ENCODE assay signal across 16 mouse cellular contexts in the genomic region with DNA sequence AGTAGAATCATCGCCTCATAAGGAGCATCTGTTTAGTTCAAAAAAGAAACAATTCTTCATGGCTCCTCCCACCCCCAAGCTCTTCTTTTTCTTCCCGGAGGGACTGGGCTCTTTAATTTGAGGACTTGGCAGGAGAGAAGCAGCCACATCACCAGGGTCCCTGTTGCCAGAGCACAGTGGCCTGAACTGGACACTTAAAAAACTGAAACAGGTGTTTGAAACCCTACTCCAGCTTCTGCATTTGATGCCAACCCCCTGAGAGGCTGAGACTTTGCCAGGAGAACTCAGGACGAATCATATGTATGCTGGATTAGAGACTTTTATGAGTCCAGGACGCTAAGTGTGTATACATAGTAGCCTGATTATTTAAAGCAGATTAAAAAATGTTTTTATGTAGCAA.
DNase-seq lines count a peak whose midpoint lies in the region; ATAC-seq and TF ChIP-seq lines count a peak whose summit lies in the region.
"Had no signal": no experiment of that assay in that cellular context is flagged by ENCODE, and none has a peak within 500 bp of the region (broad histone marks: within the 10 kb centered on the region; RNA-seq: fewer than 3 reads in every experiment).

No protein-coding gene starts in this region.

- no peak overlapping the region for H3ac ChIP-seq in C2C12 (ENCODE audit: control insufficient read depth, insufficient read length, low read depth)

- no peak for ATAC-seq in heart, embryonic 13.5 days (ENCODE audit: extremely low read depth, insufficient number of reproducible peaks, low FRiP score, low TSS enrichment)
- ATAC-seq: activated CD4-positive, CD25-positive, alpha-beta regulatory T cell, adult 4 months; intestine, embryonic 16.5 days; midbrain, embryonic 13.5 days had no signal

- 57% methylated on average over 4 of the region's 4 CpGs for WGBS in heart, embryonic 13.5 days
- 44% methylated on average over 4 of the region's 4 CpGs for WGBS in heart, adult 2 months

- peaks cover 21% of the 10 kb centered on the region for H3K36me3 ChIP-seq in heart, embryonic 13.5 days
- peaks cover 2% of the 10 kb centered on the region for H3K36me3 ChIP-seq in heart, adult 2 months (ENCODE audit: control insufficient read depth, insufficient read depth, low read length)
- H3K36me3 ChIP-seq in C2C12 (ENCODE audit: control insufficient read depth, insufficient read depth), result no peaks in the 10 kb centered on the region

- no peak overlapping the region for H3K4me3 ChIP-seq in heart, embryonic 13.5 days
- no peak overlapping the region for H3K4me3 ChIP-seq in heart, adult 2 months
- H3K4me3 ChIP-seq in C2C12 (ENCODE audit: insufficient read depth, poor library complexity, severe bottlenecking), result no peak overlapping the region
- H3K4me3 ChIP-seq: erythroblast, embryonic 14.5 days; hindbrain, embryonic 13.5 days; left cerebral cortex, adult 2 months; midbrain, embryonic 13.5 days had no signal

- H3K27ac ChIP-seq in heart, embryonic 13.5 days (replicated peaks), result 0 out of 2 replicates have a peak overlapping the region, but pooled peaks have one; percentile 26
- no peak overlapping the region for H3K27ac ChIP-seq in heart, adult 2 months
- H3K27ac ChIP-seq: hindbrain, embryonic 13.5 days; left cerebral cortex, adult 2 months; midbrain, embryonic 13.5 days had no signal

- no peaks in the 10 kb centered on the region for H3K9me3 ChIP-seq in heart, embryonic 13.5 days
- H3K9me3 ChIP-seq: hindbrain, embryonic 13.5 days; midbrain, embryonic 13.5 days had no signal

- intact Hi-C loops in heart, adult 2 months (cut with DNase I), result no loop called here

- H3K79me3 ChIP-seq in C2C12 (ENCODE audit: low read depth), result peaks cover 4% of the 10 kb centered on the region

- no peaks in the 10 kb centered on the region for H3K27me3 ChIP-seq in heart, embryonic 13.5 days (replicated peaks)
- H3K27me3 ChIP-seq in heart, adult 2 months (ENCODE audit: control insufficient read depth, insufficient read depth, low read length), result no peaks in the 10 kb centered on the region
- H3K27me3 ChIP-seq in C2C12 (ENCODE audit: control insufficient read depth, insufficient read depth, insufficient read length), result no peaks in the 10 kb centered on the region
- H3K27me3 ChIP-seq: CH12.LX; hindbrain, embryonic 13.5 days; midbrain, embryonic 13.5 days had no signal

- peaks cover 47% of the 10 kb centered on the region for H3K4me1 ChIP-seq in heart, embryonic 13.5 days
- H3K4me1 ChIP-seq in heart, adult 2 months (ENCODE audit: control insufficient read depth, insufficient read depth, low read length), result peaks cover 1% of the 10 kb centered on the region; the same call in 1 of the 2 replicates
- H3K4me1 ChIP-seq: hindbrain, embryonic 13.5 days; midbrain, embryonic 13.5 days had no signal

- no peak for TF ChIP-seq EP300 in heart, adult 2 months (IDR thresholded peaks at IDR 0.05; ENCODE audit: insufficient read depth, low read depth, low read length)

- H3K79me2 ChIP-seq in heart, adult 2 months (replicated peaks; ENCODE audit: control insufficient read depth, insufficient read depth, low read length), result peaks cover 3% of the 10 kb centered on the region; the same call in 1 of the 2 replicates
- H3K79me2 ChIP-seq in C2C12 (ENCODE audit: control insufficient read depth, insufficient read depth), result peaks cover 11% of the 10 kb centered on the region

- H3K9ac ChIP-seq in heart, embryonic 13.5 days, result no peak overlapping the region
- H3K9ac ChIP-seq in heart, adult 2 months (ENCODE audit: low read depth, low read length), result no peak overlapping the region
- H3K9ac ChIP-seq: hindbrain, embryonic 13.5 days; midbrain, embryonic 13.5 days had no signal

- TF ChIP-seq POLR2A in heart, adult 2 months (IDR thresholded peaks at IDR 0.05; ENCODE audit: insufficient read depth, low read depth, low read length), result no peak

- DNase-seq in heart, adult 2 months, result no peak
- DNase-seq in 3T3-L1 (ENCODE audit: low read depth, low spot score), result peak; percentile 48
- peak; percentile 48 for DNase-seq in gastrocnemius, postnatal 10 days
- DNase-seq in ovary, postnatal 14 days (ENCODE audit: low spot score), result no peak
- DNase-seq in adrenal gland, postnatal 4 days (ENCODE audit: low spot score in 2 of 2), result no peak
- DNase-seq: liver; lung, adult 18-20 months had no signal

- H3K4me2 ChIP-seq in heart, embryonic 13.5 days, result no peak overlapping the region
- H3K4me2 ChIP-seq: hindbrain, embryonic 13.5 days; midbrain, embryonic 13.5 days had no signal

- TF ChIP-seq CTCF in heart, adult 2 months (IDR thresholded peaks at IDR 0.05), result no peak
- no peak for TF ChIP-seq CTCF in C2C12 (IDR thresholded peaks at IDR 0.05; ENCODE audit: control insufficient read depth, insufficient read depth, insufficient read length)

TF ChIP-seq in C2C12, 6 proteins besides CTCF, POLR2A, EP300 and RAD21:
- TF ChIP-seq USF1 (IDR thresholded peaks at IDR 0.05; ENCODE audit: low read depth) (no peak), CEBPB (IDR thresholded peaks at IDR 0.05; ENCODE audit: low read depth) (no peak), MYOD1 (IDR thresholded peaks at IDR 0.05; ENCODE audit: control insufficient read depth, insufficient read length, low read depth) (peak; percentile 84), FOSL1 (IDR thresholded peaks at IDR 0.05; ENCODE audit: insufficient read depth, low read length, poor library complexity, severe bottlenecking) (no peak), MYOG (IDR thresholded peaks at IDR 0.05; ENCODE audit: control insufficient read depth, extremely low read depth, insufficient read length) (no peak)

Comparison
In these comparisons a context has a peak if more than half of its experiments do, and no peak if none do; other contexts are left out.
1. DNase-seq: peak in 3T3-L1 (single experiment) and gastrocnemius, postnatal 10 days (single experiment); none in heart, adult 2 months (0 of 2), ovary, postnatal 14 days (single experiment) and adrenal gland, postnatal 4 days (0 of 2).